Mouse (Mus musculus): ENCODE results near the gene Ryr1.

DNA sequence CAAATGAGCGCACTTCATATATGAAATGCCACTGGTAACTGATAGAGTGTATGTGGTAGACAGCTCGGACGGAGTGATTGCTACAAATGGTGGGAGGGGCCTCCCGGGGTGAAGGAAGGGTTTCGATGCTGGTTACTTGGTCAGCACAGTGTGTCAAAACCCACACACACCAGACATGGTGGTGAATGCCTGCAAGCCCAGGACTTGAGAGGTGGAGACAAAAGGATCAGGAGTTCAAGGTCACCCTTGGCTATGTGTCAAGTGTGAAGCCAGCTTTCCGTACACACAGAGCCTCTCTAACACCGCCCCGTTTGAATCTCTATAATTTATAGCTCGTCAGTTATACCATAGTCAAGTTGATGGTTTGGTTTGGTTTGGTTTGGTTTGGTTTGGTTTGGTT is 2.2 kb downstream of the Ryr1 start:
- TF ChIP-seq EP300 (IDR thresholded peaks at IDR 0.05), result no peak
- no peak for TF ChIP-seq CTCF (IDR thresholded peaks at IDR 0.05)

All from lung, postnatal 0 days (tissue).